Mouse (Mus musculus): ENCODE results near the gene Olfr1361.

Olfr1361 gene

DNA sequence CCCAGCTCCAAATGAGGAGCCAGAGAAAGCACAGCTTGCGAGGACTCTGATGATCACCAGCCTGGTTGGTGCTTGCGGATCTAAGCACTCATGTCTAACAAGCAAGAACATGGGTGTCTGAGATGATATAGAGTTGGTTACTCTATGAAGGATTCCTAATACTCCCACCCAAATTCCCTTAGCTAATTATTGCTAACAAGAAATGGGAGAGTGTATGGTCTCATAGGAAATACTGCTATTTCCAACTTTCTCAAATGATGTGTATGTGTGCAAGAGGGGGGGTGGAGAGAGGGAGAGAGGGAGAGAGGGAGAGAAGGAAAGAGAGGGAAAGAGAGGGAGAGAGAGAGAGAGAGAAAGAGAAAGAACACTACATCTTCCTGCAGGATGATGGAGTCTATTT lies at the start of gene Olfr1361:
TSS of gene Olfr1361 (minus strand) at position 101 of the 400 bp plus-strand sequence.
- H3K9me3 ChIP-seq (ENCODE audit: low read length) = no peaks in the 10 kb centered on the region
- no peak within 1 kb of the TSS for H3K4me3 ChIP-seq (replicated peaks; ENCODE audit: low read length)
- no peaks in the 10 kb centered on the region for H3K36me3 ChIP-seq (ENCODE audit: insufficient read depth, low read length)
- H3K27me3 ChIP-seq (ENCODE audit: insufficient read depth, low read length) = 0 out of 2 replicates have a peak, but pooled peaks cover 4% of the 10 kb centered on the region
- TF ChIP-seq CTCF (conservative IDR thresholded peaks at IDR 0.05; ENCODE audit: low read length) = no peak
- TF ChIP-seq NANOG (IDR thresholded peaks at IDR 0.05; ENCODE audit: borderline replicate concordance, low read length) = no peak
- TF ChIP-seq POU5F1 (IDR thresholded peaks at IDR 0.05; ENCODE audit: borderline replicate concordance, low read length) = no peak
- no peaks in the 10 kb centered on the region for H3K4me1 ChIP-seq (replicated peaks; ENCODE audit: low read depth, low read length)

DNA sequence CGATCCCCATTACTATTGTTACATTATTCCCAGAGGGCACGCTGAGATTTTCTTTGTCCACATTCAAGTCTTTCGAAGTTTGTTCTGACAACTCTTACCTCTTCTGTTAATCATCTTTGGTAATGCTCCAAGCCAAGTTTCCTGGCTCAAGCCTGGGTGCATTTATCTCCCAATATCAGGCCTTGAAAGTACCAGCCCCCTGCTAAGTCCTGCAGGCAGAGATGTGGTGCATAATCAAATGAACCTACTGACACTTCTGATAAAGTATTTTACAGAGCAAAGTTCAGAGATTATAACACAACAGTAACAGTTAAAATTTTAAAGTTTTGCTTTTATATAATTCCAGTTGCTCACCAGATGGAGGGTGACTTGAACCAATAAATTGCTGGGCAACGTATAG lies 48.5 kb upstream of the Olfr1361 start:
- Histone ChIP-seq H3K4me1 (replicated peaks; ENCODE audit: low read depth, low read length) (peaks cover 20% of the 10 kb centered on the region), H3K36me3 (ENCODE audit: insufficient read depth, low read length) (no peaks in the 10 kb centered on the region), H3K4me3 (replicated peaks; ENCODE audit: low read length) (peak overlapping the region; percentile 95), H3K9me3 (ENCODE audit: low read length) (no peaks in the 10 kb centered on the region), H3K27me3 (ENCODE audit: insufficient read depth, low read length) (no peaks in the 10 kb centered on the region)
- TF ChIP-seq NANOG (IDR thresholded peaks at IDR 0.05; ENCODE audit: borderline replicate concordance, low read length) = no peak

DNA sequence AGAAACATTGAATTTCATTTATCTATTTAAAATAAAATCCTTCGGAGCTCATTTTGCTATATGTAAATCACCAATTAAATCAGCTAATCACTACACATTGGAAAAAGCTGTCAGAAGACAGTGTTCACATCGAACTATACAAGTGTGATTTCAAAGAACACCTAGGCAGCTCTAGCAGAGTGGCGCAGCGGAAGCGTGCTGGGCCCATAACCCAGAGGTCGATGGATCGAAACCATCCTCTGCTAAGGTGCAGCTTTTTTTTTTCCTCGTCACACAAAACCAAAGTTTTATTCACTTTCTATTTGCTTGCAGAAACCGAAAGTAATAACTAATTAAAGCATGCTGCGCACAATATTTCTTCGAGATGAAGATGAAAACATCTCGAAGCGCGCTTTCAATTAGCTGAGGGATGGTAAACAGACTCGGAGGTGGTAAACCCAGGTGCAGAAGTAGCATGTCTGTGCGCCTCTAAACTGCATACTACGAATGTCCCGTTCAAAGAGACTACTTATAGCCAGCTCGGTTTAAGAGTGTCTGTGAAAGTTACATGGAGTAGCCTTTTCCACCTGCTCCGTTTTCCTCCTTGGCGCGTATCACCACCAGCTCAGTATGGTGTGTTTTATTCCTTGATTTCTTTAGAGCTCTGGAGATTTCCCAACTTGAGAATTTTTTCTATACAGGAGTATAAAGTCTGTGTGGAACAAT lies 47.8 kb upstream of the Olfr1361 start:
- no peaks in the 10 kb centered on the region for H3K9me3 ChIP-seq (ENCODE audit: low read length)
- H3K27me3 ChIP-seq (ENCODE audit: insufficient read depth, low read length) = no peaks in the 10 kb centered on the region
- peaks cover 20% of the 10 kb centered on the region for H3K4me1 ChIP-seq (replicated peaks; ENCODE audit: low read depth, low read length)
- H3K36me3 ChIP-seq (ENCODE audit: insufficient read depth, low read length) = no peaks in the 10 kb centered on the region
- TF ChIP-seq CTCF (conservative IDR thresholded peaks at IDR 0.05; ENCODE audit: low read length) (no peak), NANOG (IDR thresholded peaks at IDR 0.05; ENCODE audit: borderline replicate concordance, low read length) (no peak), POU5F1 (IDR thresholded peaks at IDR 0.05; ENCODE audit: borderline replicate concordance, low read length) (no peak)
- peak overlapping the region; percentile 95 for H3K4me3 ChIP-seq (replicated peaks; ENCODE audit: low read length)

DNA sequence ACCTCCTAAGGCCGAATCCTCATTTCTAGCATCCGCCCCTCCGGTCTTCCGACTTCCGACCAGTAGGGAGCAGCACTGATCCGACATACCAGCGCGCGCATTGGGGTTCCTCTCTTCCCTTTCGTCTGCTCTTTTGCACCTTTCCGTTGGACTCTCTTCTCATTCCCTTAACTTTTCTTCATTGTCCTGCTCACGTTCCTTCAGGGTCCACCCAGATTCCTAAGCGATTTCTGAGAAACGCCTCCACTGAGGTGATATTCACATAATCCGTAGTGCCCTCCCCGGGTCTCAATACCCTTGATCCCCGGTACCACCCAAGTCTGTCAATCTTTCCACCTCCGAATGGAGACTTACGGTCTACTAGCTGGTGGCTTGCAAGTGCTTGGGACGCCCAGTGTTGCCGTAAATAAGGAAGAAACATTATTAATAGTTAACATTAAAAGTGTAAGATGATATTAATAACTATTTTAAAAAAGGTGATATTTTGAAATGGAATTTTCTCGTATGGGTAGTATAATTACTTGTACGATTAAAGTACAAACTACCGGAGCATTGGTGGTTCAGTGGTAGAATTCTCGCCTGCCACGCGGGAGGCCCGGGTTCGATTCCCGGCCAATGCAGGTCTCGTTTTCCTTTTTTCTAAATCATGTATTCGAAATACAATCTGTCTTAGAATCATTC lies 47.0 kb upstream of the Olfr1361 start:
- H3K36me3 ChIP-seq (ENCODE audit: insufficient read depth, low read length) = no peaks in the 10 kb centered on the region
- H3K4me1 ChIP-seq (replicated peaks; ENCODE audit: low read depth, low read length) = peaks cover 16% of the 10 kb centered on the region
- no peaks in the 10 kb centered on the region for H3K9me3 ChIP-seq (ENCODE audit: low read length)
- H3K27me3 ChIP-seq (ENCODE audit: insufficient read depth, low read length) = no peaks in the 10 kb centered on the region
- no peak for TF ChIP-seq POU5F1 (IDR thresholded peaks at IDR 0.05; ENCODE audit: borderline replicate concordance, low read length)
- TF ChIP-seq NANOG (IDR thresholded peaks at IDR 0.05; ENCODE audit: borderline replicate concordance, low read length) = no peak
- peak; percentile 59 for TF ChIP-seq CTCF (conservative IDR thresholded peaks at IDR 0.05; ENCODE audit: low read length)
- peak overlapping the region; percentile 95 for H3K4me3 ChIP-seq (replicated peaks; ENCODE audit: low read length)

DNA sequence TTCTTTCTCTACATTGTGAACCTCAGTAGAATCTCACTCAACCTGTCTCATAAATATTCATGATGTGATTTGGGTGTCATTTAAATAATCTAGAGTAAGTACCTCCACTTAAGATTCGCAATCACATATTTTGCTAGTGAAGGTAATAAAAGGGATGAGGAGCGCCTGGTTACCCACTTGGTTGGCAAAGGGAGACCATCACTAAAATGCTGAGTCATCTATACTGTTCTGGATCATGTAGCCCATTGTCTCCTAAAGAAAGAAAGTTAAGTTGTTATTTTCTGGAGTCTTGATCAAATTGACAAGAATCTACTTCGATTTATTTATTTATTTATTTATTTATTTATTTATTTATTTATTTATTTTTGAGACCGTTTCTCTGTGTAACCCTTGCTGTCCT lies 43.5 kb upstream of the Olfr1361 start:
- Histone ChIP-seq H3K4me3 (replicated peaks; ENCODE audit: low read length) (no peak overlapping the region), H3K27me3 (ENCODE audit: insufficient read depth, low read length) (0 out of 2 replicates have a peak, but pooled peaks cover 3% of the 10 kb centered on the region), H3K36me3 (ENCODE audit: insufficient read depth, low read length) (no peaks in the 10 kb centered on the region), H3K9me3 (ENCODE audit: low read length) (no peaks in the 10 kb centered on the region), H3K4me1 (replicated peaks; ENCODE audit: low read depth, low read length) (peaks cover 13% of the 10 kb centered on the region)
- TF ChIP-seq NANOG (IDR thresholded peaks at IDR 0.05; ENCODE audit: borderline replicate concordance, low read length) (no peak), POU5F1 (IDR thresholded peaks at IDR 0.05; ENCODE audit: borderline replicate concordance, low read length) (no peak), CTCF (conservative IDR thresholded peaks at IDR 0.05; ENCODE audit: low read length) (no peak)

DNA sequence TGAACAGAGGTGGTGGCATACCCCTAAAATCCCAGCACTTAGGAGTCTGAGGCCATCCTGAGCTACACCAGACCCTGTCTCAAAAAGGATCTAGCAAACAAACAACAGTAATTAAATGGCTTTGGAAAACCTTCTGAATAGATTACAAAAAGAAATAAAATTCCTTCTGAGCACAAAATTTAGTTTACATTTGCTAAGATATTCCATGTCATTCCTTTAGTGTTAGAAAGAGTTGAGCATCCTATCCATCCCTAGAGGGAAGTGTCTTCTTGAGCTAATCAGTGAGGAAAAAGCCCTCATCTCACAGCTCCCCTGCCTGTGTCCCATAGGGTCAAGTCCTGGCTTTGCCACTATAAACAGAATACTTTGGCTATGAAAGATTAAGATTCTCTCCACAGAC lies 34.6 kb upstream of the Olfr1361 start, which contains the start of gene Olfr1359:
TSS of gene Olfr1359 (plus strand) at position 301 of the 400 bp plus-strand sequence.
- Histone ChIP-seq H3K4me3 (replicated peaks; ENCODE audit: low read length) (no peak within 1 kb of the TSS), H3K9me3 (ENCODE audit: low read length) (no peaks in the 10 kb centered on the region), H3K27me3 (ENCODE audit: insufficient read depth, low read length) (0 out of 2 replicates have a peak, but pooled peaks cover 3% of the 10 kb centered on the region), H3K36me3 (ENCODE audit: insufficient read depth, low read length) (no peaks in the 10 kb centered on the region), H3K4me1 (replicated peaks; ENCODE audit: low read depth, low read length) (0 out of 2 replicates have a peak, but pooled peaks cover 2% of the 10 kb centered on the region)
- TF ChIP-seq CTCF (conservative IDR thresholded peaks at IDR 0.05; ENCODE audit: low read length) (no peak), POU5F1 (IDR thresholded peaks at IDR 0.05; ENCODE audit: borderline replicate concordance, low read length) (no peak), NANOG (IDR thresholded peaks at IDR 0.05; ENCODE audit: borderline replicate concordance, low read length) (no peak)

DNA sequence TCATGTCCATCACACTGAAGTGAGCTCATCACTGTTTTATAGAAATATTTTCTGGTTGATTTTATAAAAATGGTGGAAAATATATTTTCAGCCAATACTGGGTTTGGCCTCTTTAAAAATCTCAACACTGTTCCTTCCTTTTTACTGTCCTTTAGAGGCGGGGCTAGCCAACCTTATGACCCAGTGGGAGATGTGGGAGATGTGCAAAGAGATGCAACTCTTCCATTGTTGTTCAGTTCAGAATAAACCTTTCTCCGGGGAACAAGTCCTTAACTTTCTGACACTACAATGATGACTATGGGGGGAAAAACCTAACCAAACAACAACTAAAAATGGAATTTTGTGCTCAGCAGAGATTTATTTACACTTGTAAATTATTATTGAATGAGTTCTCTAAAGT lies 14.1 kb upstream of the Olfr1361 start, which contains the start of gene Olfr1360:
TSS of gene Olfr1360 (minus strand) at position 101 of the 400 bp plus-strand sequence.
- TF ChIP-seq NANOG (IDR thresholded peaks at IDR 0.05; ENCODE audit: borderline replicate concordance, low read length) (no peak), CTCF (conservative IDR thresholded peaks at IDR 0.05; ENCODE audit: low read length) (no peak), POU5F1 (IDR thresholded peaks at IDR 0.05; ENCODE audit: borderline replicate concordance, low read length) (no peak)
- no peaks in the 10 kb centered on the region for H3K36me3 ChIP-seq (ENCODE audit: insufficient read depth, low read length)

DNA sequence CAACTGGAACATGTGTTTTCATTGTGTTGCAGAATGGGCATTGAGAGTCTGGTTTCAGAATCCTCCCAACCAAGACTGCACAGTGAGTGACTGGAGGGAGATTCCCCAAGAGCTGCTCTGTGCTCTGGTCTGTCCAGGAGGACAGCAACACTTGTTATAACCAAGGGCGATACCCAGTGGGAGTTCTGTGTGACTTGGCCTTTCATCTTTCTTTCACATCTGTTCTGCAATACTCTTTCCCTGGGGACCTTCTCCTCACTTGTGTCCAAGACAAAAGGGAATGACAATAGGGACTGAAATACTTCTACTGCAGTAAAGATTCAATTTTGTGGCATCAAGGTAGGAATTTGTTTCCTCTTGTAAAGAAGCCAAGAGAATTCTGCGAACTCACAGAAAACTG lies 20.8 kb downstream of the Olfr1361 start, which contains the start of gene Olfr11:
TSS of gene Olfr11 (minus strand) at position 101 of the 400 bp plus-strand sequence.
- no peak for TF ChIP-seq NANOG (IDR thresholded peaks at IDR 0.05; ENCODE audit: borderline replicate concordance, low read length)
- TF ChIP-seq CTCF (conservative IDR thresholded peaks at IDR 0.05; ENCODE audit: low read length) = no peak
- TF ChIP-seq POU5F1 (IDR thresholded peaks at IDR 0.05; ENCODE audit: borderline replicate concordance, low read length) = no peak
- Histone ChIP-seq H3K4me1 (replicated peaks; ENCODE audit: low read depth, low read length) (no peaks in the 10 kb centered on the region), H3K9me3 (ENCODE audit: low read length) (no peaks in the 10 kb centered on the region), H3K27me3 (ENCODE audit: insufficient read depth, low read length) (no peaks in the 10 kb centered on the region), H3K36me3 (ENCODE audit: insufficient read depth, low read length) (no peaks in the 10 kb centered on the region), H3K4me3 (replicated peaks; ENCODE audit: low read length) (no peak within 1 kb of the TSS)

More for the DNA sequence above, 14.1 kb upstream of the Olfr1361 start, which contains the start of gene Olfr1360:
- Histone ChIP-seq H3K9me3 (ENCODE audit: low read length) (no peaks in the 10 kb centered on the region), H3K4me3 (replicated peaks; ENCODE audit: low read length) (no peak within 1 kb of the TSS), H3K27me3 (ENCODE audit: insufficient read depth, low read length) (no peaks in the 10 kb centered on the region), H3K4me1 (replicated peaks; ENCODE audit: low read depth, low read length) (no peaks in the 10 kb centered on the region)
